Mouse (Mus musculus): ENCODE measurements at regions not wholly inside any gene's neighbourhood (a gene's known extent, or its start where the extent isn't known, plus 50 kb on each side); places are given as distances from the start of the nearest gene placed in this dataset.
A peak's percentile ranks its signal among the peaks of the same experiment; 100 is the strongest.

GRCm38 (mm10) chr10:71734481-71734880 is 386.9 kb downstream of the Ipmk start:
- Histone ChIP-seq H3K9ac (ENCODE audit: low read length) (no peak overlapping the region), H3K27me3 (ENCODE audit: control insufficient read depth, insufficient read depth, low read depth, low read length) (no peaks in the 10 kb centered on the region), H3K36me3 (ENCODE audit: control insufficient read depth, insufficient read depth, low read length) (no peaks in the 10 kb centered on the region), H3K27ac (ENCODE audit: low read length) (no peak overlapping the region), H3K9me3 (ENCODE audit: control insufficient read depth, low read length) (no peaks in the 10 kb centered on the region), H3K4me3 (ENCODE audit: low read length) (no peak overlapping the region), H3K4me2 (ENCODE audit: low read depth, low read length) (no peak overlapping the region), H3K4me1 (replicated peaks; ENCODE audit: control insufficient read depth, insufficient read depth, low read length) (no peaks in the 10 kb centered on the region)
- no peak for ATAC-seq (ENCODE audit: low read depth)
- WGBS, result 52% methylated on average over 2 of the region's 2 CpGs

GRCm38 (mm10) chr10:71738280-71738679 is 390.7 kb downstream of the Ipmk start:
- WGBS, result 17% methylated on average over 4 of the region's 4 CpGs
- H3K4me1 ChIP-seq (replicated peaks; ENCODE audit: control insufficient read depth, insufficient read depth, low read length), result no peaks in the 10 kb centered on the region
- ATAC-seq (ENCODE audit: low read depth), result peak; percentile 64; the same call in 1 of the 2 replicates
- H3K4me3 ChIP-seq (ENCODE audit: low read length), result no peak overlapping the region
- H3K36me3 ChIP-seq (ENCODE audit: control insufficient read depth, insufficient read depth, low read length), result no peaks in the 10 kb centered on the region
- no peak overlapping the region for H3K4me2 ChIP-seq (ENCODE audit: low read depth, low read length)
- 0 out of 2 replicates have a peak overlapping the region, but pooled peaks have one; percentile 16 for H3K27ac ChIP-seq (ENCODE audit: low read length)
- no peaks in the 10 kb centered on the region for H3K27me3 ChIP-seq (ENCODE audit: control insufficient read depth, insufficient read depth, low read depth, low read length)
- H3K9ac ChIP-seq (ENCODE audit: low read length), result no peak overlapping the region
- H3K9me3 ChIP-seq (ENCODE audit: control insufficient read depth, low read length), result no peaks in the 10 kb centered on the region

DNA sequence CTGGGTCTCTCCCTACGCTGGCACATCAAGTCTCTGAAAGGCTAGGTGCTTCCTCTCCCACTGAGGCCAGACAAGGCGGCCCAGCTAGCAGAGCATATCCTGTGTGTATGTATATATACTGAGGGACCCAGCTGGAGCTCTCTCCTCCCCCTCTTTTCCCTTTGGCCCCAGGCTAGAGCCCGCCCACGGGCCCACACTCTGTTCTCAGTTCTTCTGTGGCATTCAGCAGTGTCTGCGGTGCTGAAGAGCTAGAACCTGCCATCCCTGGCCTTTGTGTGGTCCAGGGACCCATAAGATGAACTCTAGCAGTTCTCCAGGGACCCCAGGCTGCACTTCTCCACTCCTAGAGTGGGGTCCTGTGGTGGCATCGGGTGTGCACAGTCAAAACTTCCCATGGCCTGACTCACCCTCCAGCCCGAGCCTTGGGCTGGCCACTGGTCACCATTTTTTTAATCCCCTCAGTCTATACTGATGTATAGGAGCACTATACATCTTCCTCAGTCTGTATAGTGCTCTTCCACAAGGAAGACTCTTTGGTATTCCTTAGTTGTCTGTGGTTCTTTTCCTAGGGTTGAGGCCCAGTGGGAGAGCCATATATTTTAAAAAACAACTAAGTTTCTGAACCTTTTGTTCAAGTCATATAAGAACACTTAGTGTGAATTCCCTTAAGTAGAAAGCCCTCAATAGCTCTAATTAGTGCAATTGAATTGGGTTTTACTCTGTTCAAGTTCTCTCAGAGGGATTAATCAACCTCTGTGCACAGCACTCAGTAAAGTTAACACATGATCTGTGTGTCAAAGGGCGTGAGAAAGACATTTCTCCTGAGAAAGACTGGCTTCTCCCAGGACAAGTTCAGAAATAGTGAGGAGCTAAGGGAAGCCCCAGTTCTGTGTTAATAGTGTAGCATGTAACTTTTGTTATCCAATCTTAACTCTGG is 401.3 kb downstream of the Ipmk start:
- no peaks in the 10 kb centered on the region for H3K4me1 ChIP-seq (replicated peaks; ENCODE audit: control insufficient read depth, insufficient read depth, low read length)
- H3K36me3 ChIP-seq (ENCODE audit: control insufficient read depth, insufficient read depth, low read length), result no peaks in the 10 kb centered on the region
- 74% methylated on average over 8 of the region's 8 CpGs for WGBS
- no peak overlapping the region for H3K27ac ChIP-seq (ENCODE audit: low read length)
- no peak overlapping the region for H3K4me2 ChIP-seq (ENCODE audit: low read depth, low read length)
- ATAC-seq (ENCODE audit: low read depth), result no peak
- no peaks in the 10 kb centered on the region for H3K9me3 ChIP-seq (ENCODE audit: control insufficient read depth, low read length)
- H3K9ac ChIP-seq (ENCODE audit: low read length), result no peak overlapping the region
- no peak overlapping the region for H3K4me3 ChIP-seq (ENCODE audit: low read length)
- H3K27me3 ChIP-seq (ENCODE audit: control insufficient read depth, insufficient read depth, low read depth, low read length), result no peaks in the 10 kb centered on the region

DNA sequence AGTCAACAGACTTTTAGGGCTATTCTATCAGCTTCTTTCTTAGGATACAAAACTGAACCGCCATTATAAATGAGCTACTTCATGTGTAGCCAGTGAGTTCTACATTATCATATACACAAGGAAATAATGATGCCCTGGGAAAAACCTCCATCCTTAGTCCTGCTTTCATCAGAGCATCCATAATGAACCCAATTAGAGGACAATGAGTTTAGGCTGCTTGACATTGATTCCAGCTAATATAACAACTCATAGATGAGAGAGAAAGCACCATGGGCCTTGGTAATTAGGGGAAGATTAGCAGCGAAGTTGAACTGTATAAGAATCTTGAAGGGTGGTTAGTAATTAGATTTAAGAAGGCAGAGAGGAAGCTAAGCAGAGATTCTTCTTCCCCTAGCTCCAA is 405.7 kb downstream of the Ipmk start:
- no peak overlapping the region for H3K4me3 ChIP-seq (ENCODE audit: low read length)
- H3K4me2 ChIP-seq (ENCODE audit: low read depth, low read length), result no peak overlapping the region
- no peak for ATAC-seq (ENCODE audit: low read depth)
- H3K27me3 ChIP-seq (ENCODE audit: control insufficient read depth, insufficient read depth, low read depth, low read length), result no peaks in the 10 kb centered on the region
- no peak overlapping the region for H3K9ac ChIP-seq (ENCODE audit: low read length)
- H3K27ac ChIP-seq (ENCODE audit: low read length), result no peak overlapping the region
- H3K36me3 ChIP-seq (ENCODE audit: control insufficient read depth, insufficient read depth, low read length), result no peaks in the 10 kb centered on the region
- H3K4me1 ChIP-seq (replicated peaks; ENCODE audit: control insufficient read depth, insufficient read depth, low read length), result no peaks in the 10 kb centered on the region
- 71% methylated on average over 2 of the region's 2 CpGs for WGBS
- H3K9me3 ChIP-seq (ENCODE audit: control insufficient read depth, low read length), result no peaks in the 10 kb centered on the region

- Histone ChIP-seq H3K36me3 (ENCODE audit: control insufficient read depth, insufficient read depth, low read length) (no peaks in the 10 kb centered on the region), H3K4me2 (ENCODE audit: low read depth, low read length) (no peak overlapping the region), H3K9ac (ENCODE audit: low read length) (no peak overlapping the region), H3K9me3 (ENCODE audit: control insufficient read depth, low read length) (no peaks in the 10 kb centered on the region), H3K27me3 (ENCODE audit: control insufficient read depth, insufficient read depth, low read depth, low read length) (no peaks in the 10 kb centered on the region), H3K4me1 (replicated peaks; ENCODE audit: control insufficient read depth, insufficient read depth, low read length) (no peaks in the 10 kb centered on the region), H3K27ac (ENCODE audit: low read length) (no peak overlapping the region), H3K4me3 (ENCODE audit: low read length) (no peak overlapping the region)
- WGBS, result 61% methylated on average over 3 of the region's 3 CpGs
- ATAC-seq (ENCODE audit: low read depth), result no peak
Observed at GRCm38 (mm10) chr10:71754799-71755198, 407.2 kb downstream of the Ipmk start.

GRCm38 (mm10) chr10:71778903-71779302 is 431.3 kb downstream of the Ipmk start:
- no peaks in the 10 kb centered on the region for H3K27me3 ChIP-seq (ENCODE audit: control insufficient read depth, insufficient read depth, low read depth, low read length)
- no peak overlapping the region for H3K4me3 ChIP-seq (ENCODE audit: low read length)
- no peaks in the 10 kb centered on the region for H3K36me3 ChIP-seq (ENCODE audit: control insufficient read depth, insufficient read depth, low read length)
- H3K27ac ChIP-seq (ENCODE audit: low read length), result no peak overlapping the region
- WGBS, result 87% methylated on average over 7 of the region's 7 CpGs
- no peak for ATAC-seq (ENCODE audit: low read depth)
- H3K4me2 ChIP-seq (ENCODE audit: low read depth, low read length), result no peak overlapping the region
- H3K9ac ChIP-seq (ENCODE audit: low read length), result no peak overlapping the region
- H3K4me1 ChIP-seq (replicated peaks; ENCODE audit: control insufficient read depth, insufficient read depth, low read length), result no peaks in the 10 kb centered on the region
- H3K9me3 ChIP-seq (ENCODE audit: control insufficient read depth, low read length), result no peaks in the 10 kb centered on the region

- Histone ChIP-seq H3K27me3 (ENCODE audit: control insufficient read depth, insufficient read depth, low read depth, low read length) (no peaks in the 10 kb centered on the region), H3K9ac (ENCODE audit: low read length) (no peak overlapping the region), H3K4me2 (ENCODE audit: low read depth, low read length) (no peak overlapping the region), H3K36me3 (ENCODE audit: control insufficient read depth, insufficient read depth, low read length) (no peaks in the 10 kb centered on the region), H3K9me3 (ENCODE audit: control insufficient read depth, low read length) (no peaks in the 10 kb centered on the region), H3K27ac (ENCODE audit: low read length) (no peak overlapping the region), H3K4me1 (replicated peaks; ENCODE audit: control insufficient read depth, insufficient read depth, low read length) (no peaks in the 10 kb centered on the region), H3K4me3 (ENCODE audit: low read length) (no peak overlapping the region)
- ATAC-seq (ENCODE audit: low read depth), result peak; percentile 47; the same call in 1 of the 2 replicates
- WGBS, result 42% methylated on average over 1 of the region's 1 CpGs
Observed at GRCm38 (mm10) chr10:71789241-71789640, 441.7 kb downstream of the Ipmk start.

- no peak overlapping the region for H3K9ac ChIP-seq (ENCODE audit: low read length)
- H3K4me3 ChIP-seq (ENCODE audit: low read length), result no peak overlapping the region
- H3K36me3 ChIP-seq (ENCODE audit: control insufficient read depth, insufficient read depth, low read length), result no peaks in the 10 kb centered on the region
- no peak overlapping the region for H3K27ac ChIP-seq (ENCODE audit: low read length)
- no peak overlapping the region for H3K4me2 ChIP-seq (ENCODE audit: low read depth, low read length)
- no peaks in the 10 kb centered on the region for H3K27me3 ChIP-seq (ENCODE audit: control insufficient read depth, insufficient read depth, low read depth, low read length)
- no peaks in the 10 kb centered on the region for H3K4me1 ChIP-seq (replicated peaks; ENCODE audit: control insufficient read depth, insufficient read depth, low read length)
- WGBS, result 79% methylated on average over 1 of the region's 1 CpGs
- H3K9me3 ChIP-seq (ENCODE audit: control insufficient read depth, low read length), result no peaks in the 10 kb centered on the region
- no peak for ATAC-seq (ENCODE audit: low read depth)
Observed at GRCm38 (mm10) chr10:71789936-71790335, 442.4 kb downstream of the Ipmk start.

DNA sequence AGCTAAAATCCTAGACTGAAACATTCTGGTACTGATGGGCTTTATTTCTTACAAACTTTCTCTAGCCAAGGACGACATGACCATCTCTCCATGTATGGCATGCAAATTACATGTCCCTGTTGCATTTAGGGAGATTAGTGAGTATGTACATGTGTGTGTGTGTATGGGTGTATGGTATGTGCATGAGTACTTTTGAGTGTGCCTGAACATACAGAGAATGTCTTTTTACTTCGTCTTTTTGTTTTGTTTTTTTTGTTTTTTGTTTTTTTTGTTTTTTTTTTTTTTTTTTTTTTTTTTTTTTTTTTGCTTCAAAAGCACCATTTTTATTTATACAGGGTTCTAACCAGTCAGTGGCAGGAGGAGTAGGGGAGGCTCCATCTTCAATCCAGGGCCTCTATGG is 451.1 kb downstream of the Ipmk start:
- H3K4me1 ChIP-seq (replicated peaks; ENCODE audit: control insufficient read depth, insufficient read depth, low read length), result no peaks in the 10 kb centered on the region
- no peak for ATAC-seq (ENCODE audit: low read depth)
- H3K4me2 ChIP-seq (ENCODE audit: low read depth, low read length), result no peak overlapping the region
- no peaks in the 10 kb centered on the region for H3K36me3 ChIP-seq (ENCODE audit: control insufficient read depth, insufficient read depth, low read length)
- no peak overlapping the region for H3K9ac ChIP-seq (ENCODE audit: low read length)
- H3K27ac ChIP-seq (ENCODE audit: low read length), result no peak overlapping the region
- no peaks in the 10 kb centered on the region for H3K9me3 ChIP-seq (ENCODE audit: control insufficient read depth, low read length)
- H3K27me3 ChIP-seq (ENCODE audit: control insufficient read depth, insufficient read depth, low read depth, low read length), result no peaks in the 10 kb centered on the region
- 74% methylated on average over 2 of the region's 2 CpGs for WGBS
- H3K4me3 ChIP-seq (ENCODE audit: low read length), result no peak overlapping the region

Data from lung, embryonic 16.5 days (tissue).